ENCODE assay signal across 11 mouse cellular contexts in the genomic region with DNA sequence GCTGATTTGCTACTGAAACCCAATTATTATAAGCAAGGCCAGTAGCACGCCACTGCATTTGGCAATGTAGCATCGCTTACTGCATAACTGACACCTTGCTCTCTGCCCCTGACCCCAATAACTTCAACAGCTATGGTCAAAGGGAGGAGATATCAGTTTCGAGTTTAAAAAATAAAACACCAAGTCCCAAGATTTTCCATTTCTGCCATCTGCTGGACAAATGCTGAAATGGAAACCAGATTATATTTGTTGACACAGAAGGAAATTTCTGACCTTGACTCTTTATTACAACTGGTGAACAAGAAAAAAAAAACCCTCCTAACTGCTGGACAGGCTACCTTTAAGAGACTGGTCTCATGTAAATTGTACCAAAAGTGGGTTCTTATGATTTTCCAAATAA. TPM values are rescaled to one million over a fixed set of nuclear protein-coding genes. Genes with fewer than 3 reads are reported as not detected.
DNase-seq lines count a peak whose midpoint lies in the region; ATAC-seq and TF ChIP-seq lines count a peak whose summit lies in the region.
"Had no signal": no experiment of that assay in that cellular context is flagged by ENCODE, and none has a peak within 500 bp of the region (broad histone marks: within the 10 kb centered on the region; RNA-seq: fewer than 3 reads in every experiment).

No protein-coding gene starts in this region.

- no peaks in the 10 kb centered on the region for H3K4me1 ChIP-seq in kidney, postnatal 0 days (replicated peaks; ENCODE audit: insufficient read depth, low read length)

- WGBS in kidney, postnatal 0 days = 10% methylated on average over 3 of the region's 3 CpGs

- intact Hi-C loops in gastrocnemius, postnatal 36 days (cut with DNase I) = loop anchor here (5.0 kb wide), 1 partner anchor 118 kb away; no protein-coding TSS in a partner anchor

- no peaks in the 10 kb centered on the region for H3K9me3 ChIP-seq in kidney, postnatal 0 days (replicated peaks; ENCODE audit: low read length)

- TF ChIP-seq CTCF in kidney, postnatal 0 days (IDR thresholded peaks at IDR 0.05; ENCODE audit: low read depth) = peak; percentile 75

- no peaks in the 10 kb centered on the region for H3K36me3 ChIP-seq in kidney, postnatal 0 days (ENCODE audit: insufficient read depth, low read length)

- no peaks in the 10 kb centered on the region for H3K27me3 ChIP-seq in kidney, postnatal 0 days (ENCODE audit: insufficient read depth, low read length)

- no peak overlapping the region for H3K4me3 ChIP-seq in kidney, postnatal 0 days (replicated peaks; ENCODE audit: low read depth, low read length)
- H3K4me3 ChIP-seq: myocyte had no signal

- H3K27ac ChIP-seq in kidney, postnatal 0 days = no peak overlapping the region

- DNase-seq in adrenal gland, postnatal 10 days = peak; percentile 19
- DNase-seq in adrenal gland, postnatal 25 days = no peak
- peak; percentile 75 for DNase-seq in kidney, postnatal 0 days (ENCODE audit: low spot score)
- DNase-seq in kidney, adult 8-10 months = no peak
- peak; percentile 9 for DNase-seq in thymus, postnatal 0 days (ENCODE audit: low spot score)
- DNase-seq in thymus, postnatal 25 days = no peak
- no peak for DNase-seq in c-Kit-positive CD71-positive TER-119-positive erythroid progenitor cells, embryonic 14.5 days (ENCODE audit: low spot score)
- DNase-seq in gastrocnemius, postnatal 36 days = no peak

- H3K4me2 ChIP-seq in kidney, postnatal 0 days (ENCODE audit: low read length) = no peak overlapping the region

- ATAC-seq in kidney, postnatal 0 days (replicated peaks; ENCODE audit: low FRiP score, low read depth) = no peak

- no peak overlapping the region for H3K9ac ChIP-seq in kidney, postnatal 0 days (ENCODE audit: low read depth, low read length)

RNA-seq across cellular contexts. Expression of gene Gm12117, which starts 18.9 kb away (rescaled TPM):
- not detected for total RNA-seq in adrenal gland, postnatal 10 days (2021)
- total RNA-seq in adrenal gland, postnatal 25 days (2021) = not detected in 2 replicates
- not detected in 2 replicates for polyA plus RNA-seq in kidney, postnatal 0 days (2015; fragmentation: Nextera tagmentation; extraction: Ambion mirVana)
- not detected in 2 replicates for polyA plus RNA-seq in thymus, postnatal 0 days (2015; fragmentation: Nextera tagmentation; extraction: Ambion mirVana)
- total RNA-seq in gastrocnemius, postnatal 36 days (2021) = not detected
- total RNA-seq: layer of hippocampus, postnatal 25 days had no signal
- polyA plus RNA-seq: gonadal fat pad, adult 2 months; myocyte had no signal

Comparison
In these comparisons a context has a peak if more than half of its experiments do, and no peak if none do; other contexts are left out.
1. DNase-seq: peak in adrenal gland, postnatal 10 days (single experiment), kidney, postnatal 0 days (single experiment) and thymus, postnatal 0 days (single experiment); none in adrenal gland, postnatal 25 days (single experiment), kidney, adult 8-10 months (0 of 2), thymus, postnatal 25 days (single experiment), c-Kit-positive CD71-positive TER-119-positive erythroid progenitor cells, embryonic 14.5 days (single experiment) and gastrocnemius, postnatal 36 days (0 of 2).